Mouse (Mus musculus): ENCODE data around the gene Hils1. TPM values are rescaled to one million over a fixed set of nuclear protein-coding genes. Genes with fewer than 3 reads are reported as not detected.

The Hils1 gene
- polyA plus RNA-seq, 2 experiments from 2014 or later, result not detected

GRCm38 (mm10) chr11:94989562-94990017 lies 22.2 kb downstream of the Hils1 start:
- peak; percentile 62 for ATAC-seq

- ATAC-seq, result peak; percentile 5
These were observed 22.8 kb downstream of the Hils1 start for GRCm38 (mm10) chr11:94990102-94990748.

GRCm38 (mm10) chr11:94990749-94991577 lies 23.6 kb downstream of the Hils1 start, which contains the start of gene Ppp1r9b:
Ppp1r9b (plus strand) TSS chr11:94991035.
- ATAC-seq, result peak; percentile 72

- no peak for ATAC-seq
These were observed 24.5 kb downstream of the Hils1 start for GRCm38 (mm10) chr11:94991641-94992479.

- ATAC-seq, result no peak
These were observed 25.0 kb downstream of the Hils1 start for GRCm38 (mm10) chr11:94992480-94992753.

- no peak for ATAC-seq
These were observed 25.6 kb downstream of the Hils1 start for GRCm38 (mm10) chr11:94992754-94993606.

- ATAC-seq, result no peak
These were observed 26.9 kb downstream of the Hils1 start for GRCm38 (mm10) chr11:94994208-94994814.

- no peak for ATAC-seq
These were observed 27.8 kb downstream of the Hils1 start for GRCm38 (mm10) chr11:94994947-94995772.

- ATAC-seq, result no peak
These were observed 28.7 kb downstream of the Hils1 start for GRCm38 (mm10) chr11:94996101-94996500.

GRCm38 (mm10) chr11:94996984-94997383 lies 29.6 kb downstream of the Hils1 start:
- ATAC-seq, result no peak

GRCm38 (mm10) chr11:94997596-94997995 lies 30.2 kb downstream of the Hils1 start:
- no peak for ATAC-seq

- peak; percentile 55 for ATAC-seq
These were observed 30.7 kb downstream of the Hils1 start for GRCm38 (mm10) chr11:94998041-94998531.

GRCm38 (mm10) chr11:95000128-95000527 lies 32.7 kb downstream of the Hils1 start:
- ATAC-seq, result no peak

- ATAC-seq, result peak; percentile 64
These were observed 33.2 kb downstream of the Hils1 start for GRCm38 (mm10) chr11:95000548-95000947.

GRCm38 (mm10) chr11:95001058-95001457 lies 33.7 kb downstream of the Hils1 start:
- ATAC-seq, result peak; percentile 30

- ATAC-seq, result no peak
These were observed 34.4 kb downstream of the Hils1 start for GRCm38 (mm10) chr11:95001584-95002347.

- no peak for ATAC-seq
These were observed 35.3 kb downstream of the Hils1 start for GRCm38 (mm10) chr11:95002705-95003104.

GRCm38 (mm10) chr11:95004136-95004936 lies 36.9 kb downstream of the Hils1 start:
- ATAC-seq, result no peak

GRCm38 (mm10) chr11:95004937-95005198 lies 37.5 kb downstream of the Hils1 start:
- ATAC-seq, result no peak

Measured in activated CD4-positive, CD25-positive, alpha-beta regulatory T cell, adult 4 months (primary cell).